40 mouse cellular contexts compared by ENCODE assay signal in genomic region chr16:18258221-18258620, GRCm38 (mm10). TPM values are rescaled to one million over a fixed set of nuclear protein-coding genes. Genes with fewer than 3 reads are reported as not detected.
"Had no signal": no experiment of that assay in that cellular context is flagged by ENCODE, and none has a peak within 500 bp of the region (broad histone marks: within the 10 kb centered on the region; RNA-seq: fewer than 3 reads in every experiment).

TSS of gene Gm49776 (minus strand) at chr16:18258321.

- H3K4me2 ChIP-seq: limb, embryonic 12.5 days; limb, embryonic 13.5 days; limb, embryonic 15.5 days; liver, embryonic 11.5 days; liver, embryonic 12.5 days; liver, embryonic 13.5 days; liver, embryonic 15.5 days; lung, embryonic 14.5 days; lung, embryonic 15.5 days; midbrain, embryonic 11.5 days; midbrain, embryonic 12.5 days; midbrain, embryonic 13.5 days; midbrain, embryonic 15.5 days; neural tube, embryonic 12.5 days had no signal

- H3K9me3 ChIP-seq: limb, embryonic 10.5 days; limb, embryonic 12.5 days; limb, embryonic 13.5 days; limb, embryonic 15.5 days; liver, embryonic 12.5 days; liver, embryonic 13.5 days; liver, embryonic 15.5 days; lung, embryonic 15.5 days; megakaryocyte, embryonic 14.5 days; midbrain, embryonic 10.5 days; midbrain, embryonic 12.5 days; midbrain, embryonic 13.5 days; midbrain, embryonic 15.5 days; neural tube, embryonic 12.5 days had no signal

- H3K4me1 ChIP-seq: limb, embryonic 10.5 days; limb, embryonic 12.5 days; limb, embryonic 13.5 days; limb, embryonic 15.5 days; liver, embryonic 12.5 days; lung, embryonic 15.5 days; midbrain, embryonic 10.5 days; midbrain, embryonic 12.5 days; midbrain, embryonic 13.5 days; midbrain, embryonic 15.5 days; neural tube, embryonic 12.5 days had no signal

- ATAC-seq: liver, embryonic 12.5 days; liver, postnatal 0 days; lung, postnatal 0 days; midbrain, embryonic 13.5 days; midbrain, embryonic 15.5 days; midbrain, embryonic 16.5 days had no signal

- H3K4me3 ChIP-seq: limb, embryonic 10.5 days; limb, embryonic 12.5 days; limb, embryonic 13.5 days; limb, embryonic 15.5 days; liver, embryonic 12.5 days; liver, embryonic 13.5 days; liver, embryonic 15.5 days; lung, embryonic 15.5 days; megakaryocyte, embryonic 14.5 days; midbrain, embryonic 10.5 days; midbrain, embryonic 12.5 days; midbrain, embryonic 13.5 days; midbrain, embryonic 15.5 days; myocyte; neural tube, embryonic 12.5 days had no signal

- H3K9ac ChIP-seq: limb, embryonic 12.5 days; limb, embryonic 13.5 days; limb, embryonic 15.5 days; liver, embryonic 12.5 days; liver, embryonic 13.5 days; liver, embryonic 14.5 days; liver, embryonic 15.5 days; liver, postnatal 0 days; lung, embryonic 14.5 days; lung, embryonic 15.5 days; midbrain, embryonic 12.5 days; midbrain, embryonic 13.5 days; midbrain, embryonic 15.5 days; neural tube, embryonic 12.5 days had no signal

- DNase-seq: left cerebral cortex, postnatal 4 days; liver; liver, embryonic 13.5 days; liver, postnatal 0 days; lung, adult 18-20 months; lung, adult 2 months; lung, embryonic 14.5 days; lung, postnatal 10 days; lung, postnatal 14 days; lung, postnatal 36 days; lung, postnatal 4 days; midbrain, embryonic 14.5 days had no signal

- H3K27ac ChIP-seq: limb, embryonic 10.5 days; limb, embryonic 12.5 days; limb, embryonic 13.5 days; limb, embryonic 15.5 days; liver, embryonic 12.5 days; liver, embryonic 13.5 days; liver, embryonic 14.5 days; liver, embryonic 15.5 days; lung, embryonic 15.5 days; macrophage; midbrain, embryonic 10.5 days; midbrain, embryonic 12.5 days; midbrain, embryonic 13.5 days; midbrain, embryonic 15.5 days; neural tube, embryonic 12.5 days had no signal

- H3K27me3 ChIP-seq: limb, embryonic 12.5 days; limb, embryonic 13.5 days; limb, embryonic 15.5 days; liver, embryonic 12.5 days; liver, embryonic 13.5 days; liver, embryonic 15.5 days; lung, embryonic 15.5 days; megakaryocyte, embryonic 14.5 days; midbrain, embryonic 12.5 days; midbrain, embryonic 13.5 days; midbrain, embryonic 15.5 days; neural tube, embryonic 12.5 days had no signal

RNA-seq across cellular contexts. Expression of gene Gm49776, which starts in this region (rescaled TPM):
- total RNA-seq: left cerebral cortex, postnatal 10 days; left cerebral cortex, postnatal 14 days; left cerebral cortex, postnatal 36 days; left cerebral cortex, postnatal 4 days; liver, adult 2 months; megakaryocyte, adult 5-6 weeks; midbrain, postnatal 0 days; monocyte, adult 5-6 weeks had no signal
- polyA plus RNA-seq: limb, embryonic 10.5 days; limb, embryonic 15.5 days; liver, adult 2 months; liver, embryonic 12.5 days; liver, embryonic 15.5 days; liver, embryonic 16.5 days; liver, postnatal 0 days; macrophage; midbrain, embryonic 11.5 days; midbrain, embryonic 13.5 days; midbrain, embryonic 15.5 days; midbrain, embryonic 16.5 days had no signal
